Mouse (Mus musculus) heart, embryonic 12.5 days (tissue): ENCODE measurements at regions not wholly inside any gene's neighbourhood (a gene's known extent, or its start where the extent isn't known, plus 50 kb on each side); places are given as distances from the start of the nearest gene placed in this dataset.

Source experiments
- ATAC-seq: fragments of 200-750 bp; cut with Nextera tagmentation; 2 replicates; pipeline ENCODE4 v1.8.0; 2017; ENCODE audit warnings: moderate TSS enrichment, moderate library complexity; ENCODE audit not compliant: insufficient number of reproducible peaks, low FRiP score
- H3K27ac ChIP-seq: fragments of 300-500 bp; sonication (generic); 2 replicates; pipeline ENCODE4 v1.5.1; 2016; ENCODE audit warnings: mild to moderate bottlenecking, moderate library complexity; ENCODE audit not compliant: poor library complexity, severe bottlenecking
- H3K27me3 ChIP-seq: fragments of 300-500 bp; sonication (generic); replicated peaks from 2 replicates; pipeline ENCODE4 v1.6.1; 2016; ENCODE audit warnings: mild to moderate bottlenecking, moderate library complexity
- H3K36me3 ChIP-seq: fragments of 300-500 bp; sonication (generic); 2 replicates; pipeline ENCODE4 v1.6.1; 2016; ENCODE audit warnings: mild to moderate bottlenecking, moderate library complexity
- H3K4me1 ChIP-seq: fragments of 300-500 bp; sonication (generic); replicated peaks from 2 replicates; pipeline ENCODE4 v1.6.1; 2016; ENCODE audit warnings: mild to moderate bottlenecking
- H3K4me2 ChIP-seq: fragments of 300-500 bp; sonication (generic); 2 replicates; pipeline ENCODE4 v1.6.1; 2016; ENCODE audit warnings: mild to moderate bottlenecking, moderate library complexity
- H3K4me3 ChIP-seq: fragments of 300-500 bp; sonication (generic); 2 replicates; pipeline ENCODE4 v1.5.1; 2016; ENCODE audit warnings: mild to moderate bottlenecking
- H3K9ac ChIP-seq: fragments of 300-500 bp; sonication (generic); 2 replicates; pipeline ENCODE4 v1.6.1; 2016; ENCODE audit warnings: mild to moderate bottlenecking, moderate library complexity
- H3K9me3 ChIP-seq: fragments of 300-500 bp; sonication (generic); replicated peaks from 2 replicates; pipeline ENCODE4 v1.6.1; 2016; ENCODE audit warnings: mild to moderate bottlenecking, moderate library complexity
- WGBS: fragments of 180-500 bp; shearing (Covaris S2); methylation state at CpG from one replicate; pipeline ENCODE4 v1.1.7; 2016; 5-methylcytosine and 5-hydroxymethylcytosine counted together

DNA sequence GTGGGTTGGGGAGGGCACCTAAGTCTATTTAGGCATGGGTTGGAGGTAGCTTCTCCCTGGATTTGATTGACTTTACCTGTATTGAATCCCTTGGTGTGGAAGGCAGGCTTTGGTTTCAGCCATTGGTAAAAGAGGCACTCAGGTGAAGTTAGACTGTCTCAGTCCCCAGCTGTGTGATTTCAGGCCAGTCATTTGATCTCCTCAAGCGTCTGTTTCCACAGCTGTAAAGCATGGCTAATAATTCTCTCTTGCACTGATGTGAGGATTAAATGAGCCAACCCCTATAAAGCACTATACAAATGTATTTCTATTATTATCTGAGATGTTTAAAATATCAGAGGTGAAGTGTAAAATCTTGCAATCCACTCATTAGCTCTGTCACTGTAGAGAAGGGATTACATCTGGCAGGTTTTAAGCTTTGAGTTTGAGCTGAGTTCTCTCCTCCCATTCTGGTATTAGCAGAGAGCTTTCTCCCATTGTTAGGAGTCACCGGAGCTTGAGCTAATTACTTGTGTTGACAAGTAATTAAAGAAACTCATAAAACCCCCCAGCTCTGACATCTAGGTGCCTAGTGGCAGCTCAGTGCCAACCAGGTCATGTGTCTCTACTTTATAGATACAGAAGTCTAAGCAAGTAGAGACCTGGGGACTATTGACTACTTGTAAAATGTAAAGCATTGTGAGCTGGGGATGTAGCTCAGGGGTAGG, 463.3 kb downstream of the Dmrt2 start:
- ATAC-seq: no peak
- no peaks in the 10 kb centered on the region for H3K9me3 ChIP-seq
- no peak overlapping the region for H3K4me3 ChIP-seq
- no peaks in the 10 kb centered on the region for H3K27me3 ChIP-seq
- no peak overlapping the region for H3K4me2 ChIP-seq
- H3K36me3 ChIP-seq: no peaks in the 10 kb centered on the region
- H3K4me1 ChIP-seq: no peaks in the 10 kb centered on the region
- H3K9ac ChIP-seq: no peak overlapping the region
- 71% methylated on average over 2 of the region's 2 CpGs for WGBS
- H3K27ac ChIP-seq: no peak overlapping the region

DNA sequence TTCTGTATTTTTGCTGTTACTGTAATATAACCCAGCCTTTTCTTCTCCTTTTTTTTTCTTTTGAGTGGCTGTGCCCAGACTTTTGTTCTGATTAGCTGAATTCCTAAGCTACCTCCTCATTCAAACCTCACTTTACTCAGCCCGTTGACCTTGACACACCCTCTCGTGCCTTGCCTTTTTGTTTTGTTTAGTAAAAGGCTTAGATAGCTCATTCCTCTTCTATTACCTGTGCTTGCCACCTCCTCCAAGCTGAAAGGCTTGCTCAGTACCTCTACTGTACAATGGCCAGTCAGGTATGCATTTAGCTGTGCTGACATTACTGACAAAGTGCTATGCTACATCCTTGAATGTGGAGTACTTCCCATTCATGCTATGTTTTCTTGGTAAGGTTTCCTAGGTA, 464.2 kb upstream of the Smarca2 start:
- no peak for ATAC-seq
- Histone ChIP-seq H3K4me1 (no peaks in the 10 kb centered on the region), H3K27me3 (no peaks in the 10 kb centered on the region), H3K4me3 (no peak overlapping the region), H3K36me3 (no peaks in the 10 kb centered on the region), H3K9ac (no peak overlapping the region), H3K27ac (no peak overlapping the region), H3K4me2 (no peak overlapping the region), H3K9me3 (no peaks in the 10 kb centered on the region)
- 57% methylated on average over 2 of the region's 2 CpGs for WGBS

DNA sequence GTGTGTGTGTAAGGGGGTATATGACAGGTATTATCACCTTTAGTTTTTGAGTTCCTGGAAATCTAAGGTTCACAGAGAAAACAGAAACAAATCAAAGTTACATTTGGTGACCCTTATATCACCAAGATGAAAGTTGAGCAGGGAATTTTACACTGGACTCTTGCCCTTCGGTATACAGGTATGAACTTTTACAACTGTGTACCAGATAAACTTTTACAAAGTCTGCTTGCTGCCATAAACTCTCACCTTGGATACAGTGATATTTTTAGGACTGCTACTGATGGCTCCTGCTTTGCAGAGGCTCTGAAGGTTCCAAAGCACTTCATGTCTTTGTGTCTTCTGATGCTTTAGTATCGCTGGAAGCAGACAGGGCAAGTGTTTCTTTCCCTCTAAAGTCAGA, 461.3 kb upstream of the Smarca2 start:
- WGBS: 80% methylated on average over 2 of the region's 2 CpGs
- H3K4me1 ChIP-seq: no peaks in the 10 kb centered on the region
- H3K9ac ChIP-seq: no peak overlapping the region
- no peak overlapping the region for H3K4me2 ChIP-seq
- no peak for ATAC-seq
- H3K27me3 ChIP-seq: no peaks in the 10 kb centered on the region
- no peaks in the 10 kb centered on the region for H3K36me3 ChIP-seq
- H3K9me3 ChIP-seq: no peaks in the 10 kb centered on the region
- H3K27ac ChIP-seq: no peak overlapping the region
- H3K4me3 ChIP-seq: no peak overlapping the region

DNA sequence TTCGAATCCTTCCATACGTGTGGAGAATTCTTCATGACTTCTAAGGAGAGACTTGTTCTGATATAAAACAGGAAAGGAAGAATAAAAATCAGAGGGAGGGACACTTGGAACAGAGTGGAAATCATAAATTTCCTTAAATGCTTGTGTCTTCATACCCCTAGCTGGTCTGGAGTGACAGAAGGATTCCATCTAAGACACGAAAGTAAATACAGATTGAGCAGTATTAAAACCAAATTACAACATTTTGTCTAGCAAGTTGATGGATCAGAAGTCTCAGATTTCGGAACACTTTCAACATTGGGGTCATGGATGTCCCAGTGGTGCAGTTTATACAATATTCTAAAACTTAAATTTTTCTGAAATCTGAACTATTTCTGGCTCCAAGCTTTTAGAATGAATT, 453.6 kb upstream of the Smarca2 start:
- Histone ChIP-seq H3K4me3 (no peak overlapping the region), H3K4me2 (no peak overlapping the region), H3K4me1 (no peaks in the 10 kb centered on the region), H3K27ac (no peak overlapping the region), H3K9ac (no peak overlapping the region), H3K36me3 (no peaks in the 10 kb centered on the region), H3K27me3 (no peaks in the 10 kb centered on the region), H3K9me3 (no peaks in the 10 kb centered on the region)
- no peak for ATAC-seq
- 74% methylated on average over 4 of the region's 4 CpGs for WGBS

DNA sequence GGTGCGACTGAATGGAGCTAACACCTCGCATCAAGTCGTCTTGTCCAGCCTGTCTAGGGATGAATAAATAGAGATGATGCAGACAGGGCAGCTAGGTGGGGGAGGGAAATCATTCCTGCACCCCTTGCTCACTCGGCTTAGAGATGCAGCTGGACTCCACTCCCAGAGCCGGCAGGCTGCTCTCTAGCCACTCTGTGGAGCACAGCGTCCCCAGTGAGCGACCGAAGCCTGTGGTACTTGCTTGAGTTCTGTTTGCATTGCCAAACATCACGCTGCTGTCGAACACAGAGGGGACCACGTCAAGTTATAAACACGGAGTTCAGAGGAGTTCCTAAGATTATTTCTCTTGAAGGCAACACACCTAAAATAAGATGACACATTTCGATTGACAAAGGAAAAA, 439.9 kb upstream of the Smarca2 start:
- Histone ChIP-seq H3K9me3 (no peaks in the 10 kb centered on the region), H3K36me3 (no peaks in the 10 kb centered on the region), H3K27ac (no peak overlapping the region), H3K9ac (no peak overlapping the region), H3K4me3 (no peak overlapping the region), H3K27me3 (no peaks in the 10 kb centered on the region), H3K4me1 (no peaks in the 10 kb centered on the region), H3K4me2 (no peak overlapping the region)
- ATAC-seq: no peak
- whole genome bisulfite sequencing: 55% methylated on average over 13 of the region's 13 CpGs

DNA sequence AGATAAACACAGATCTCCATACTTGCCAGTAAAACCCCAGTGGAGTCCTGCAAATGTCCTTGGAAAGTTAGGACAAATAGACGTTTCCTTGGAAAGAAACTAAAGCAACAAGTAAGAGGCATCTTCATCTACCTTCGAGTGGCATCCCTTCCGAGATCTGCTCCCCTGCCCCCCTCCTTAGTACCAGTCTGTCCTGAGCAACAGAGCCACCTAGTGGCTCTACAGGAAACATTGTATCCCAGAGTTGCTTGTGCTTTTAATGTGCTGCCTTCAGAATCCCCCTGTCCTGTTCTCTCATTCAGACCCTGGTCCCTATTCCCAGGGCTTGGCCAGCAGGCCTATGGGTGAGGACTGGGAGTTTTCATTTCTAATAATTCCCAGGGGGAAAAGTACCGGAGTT, 423.1 kb upstream of the Smarca2 start:
- WGBS: 21% methylated on average over 4 of the region's 4 CpGs
- Histone ChIP-seq H3K9me3 (no peaks in the 10 kb centered on the region), H3K4me3 (no peak overlapping the region), H3K27me3 (no peaks in the 10 kb centered on the region), H3K4me2 (no peak overlapping the region), H3K27ac (no peak overlapping the region), H3K9ac (no peak overlapping the region), H3K36me3 (no peaks in the 10 kb centered on the region), H3K4me1 (no peaks in the 10 kb centered on the region)
- ATAC-seq: no peak

DNA sequence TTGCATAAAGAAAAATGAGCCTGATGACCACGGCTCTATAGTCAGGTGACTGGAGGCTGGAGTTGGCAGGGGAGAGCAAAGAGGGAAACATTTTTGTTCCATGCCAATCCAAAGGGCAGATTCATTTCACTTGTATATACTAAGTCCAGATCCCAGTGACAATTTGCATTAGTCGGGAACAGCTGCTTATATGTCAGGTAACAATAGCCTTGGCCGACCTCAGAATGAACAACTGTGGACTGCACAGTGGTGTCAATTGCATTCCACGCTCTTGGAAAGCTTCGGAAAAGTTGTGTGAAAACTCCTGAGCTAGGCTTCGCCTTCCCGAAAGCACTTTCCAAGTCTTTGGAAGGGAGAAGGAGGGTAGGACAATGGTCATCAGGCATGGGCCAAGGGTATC, 419.8 kb upstream of the Smarca2 start:
- ATAC-seq: no peak
- H3K9ac ChIP-seq: no peak overlapping the region
- no peaks in the 10 kb centered on the region for H3K9me3 ChIP-seq
- no peak overlapping the region for H3K4me3 ChIP-seq
- no peaks in the 10 kb centered on the region for H3K27me3 ChIP-seq
- 82% methylated on average over 7 of the region's 7 CpGs for WGBS
- no peak overlapping the region for H3K27ac ChIP-seq
- no peaks in the 10 kb centered on the region for H3K4me1 ChIP-seq
- no peaks in the 10 kb centered on the region for H3K36me3 ChIP-seq
- H3K4me2 ChIP-seq: no peak overlapping the region

DNA sequence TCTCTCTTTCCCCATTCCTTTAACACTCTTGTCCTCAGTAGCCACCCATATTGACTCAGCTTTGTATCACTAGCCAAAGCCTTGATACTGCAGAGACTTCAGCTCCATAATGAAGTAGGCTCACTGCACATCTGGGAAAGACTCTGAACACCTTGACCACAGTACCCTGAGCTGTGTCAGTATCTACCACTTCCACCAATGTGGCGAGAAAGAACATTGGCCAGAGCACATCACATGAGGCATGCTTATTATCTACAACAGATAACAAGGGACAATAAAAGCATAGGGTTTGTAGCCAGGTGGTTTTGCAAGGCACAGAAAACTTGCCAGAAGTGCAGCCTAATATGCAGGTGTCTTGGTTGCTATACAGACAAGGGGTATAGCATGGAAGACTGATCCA, 414.0 kb upstream of the Smarca2 start:
- 68% methylated on average over 1 of the region's 1 CpGs for whole genome bisulfite sequencing
- no peak overlapping the region for H3K4me3 ChIP-seq
- no peaks in the 10 kb centered on the region for H3K4me1 ChIP-seq
- no peaks in the 10 kb centered on the region for H3K9me3 ChIP-seq
- no peaks in the 10 kb centered on the region for H3K36me3 ChIP-seq
- H3K27ac ChIP-seq: no peak overlapping the region
- no peak overlapping the region for H3K9ac ChIP-seq
- ATAC-seq: no peak
- H3K27me3 ChIP-seq: no peaks in the 10 kb centered on the region
- H3K4me2 ChIP-seq: no peak overlapping the region

DNA sequence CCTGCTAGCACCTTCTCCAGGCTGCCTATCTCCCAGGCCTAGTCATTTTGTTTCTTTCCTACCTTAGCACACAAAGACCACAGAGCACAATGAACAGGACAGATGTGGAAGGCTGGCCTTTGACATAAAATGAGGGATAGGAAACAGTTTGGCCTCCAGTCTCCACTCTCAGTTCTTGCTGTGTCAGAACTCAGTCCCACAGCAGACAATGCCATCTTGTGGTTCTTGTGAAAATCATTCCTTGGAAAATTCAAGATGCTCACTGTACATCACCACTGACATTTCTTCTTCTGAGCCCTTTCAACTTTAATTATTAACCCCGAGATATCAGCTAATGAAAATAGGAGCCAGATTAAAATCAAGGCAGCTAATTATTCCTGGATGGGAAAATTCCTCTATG, 411.2 kb upstream of the Smarca2 start:
- Histone ChIP-seq H3K4me2 (no peak overlapping the region), H3K9ac (no peak overlapping the region), H3K27me3 (no peaks in the 10 kb centered on the region), H3K36me3 (no peaks in the 10 kb centered on the region), H3K4me1 (no peaks in the 10 kb centered on the region), H3K9me3 (no peaks in the 10 kb centered on the region), H3K4me3 (no peak overlapping the region), H3K27ac (no peak overlapping the region)
- no peak for ATAC-seq
- 53% methylated on average over 1 of the region's 1 CpGs for WGBS

DNA sequence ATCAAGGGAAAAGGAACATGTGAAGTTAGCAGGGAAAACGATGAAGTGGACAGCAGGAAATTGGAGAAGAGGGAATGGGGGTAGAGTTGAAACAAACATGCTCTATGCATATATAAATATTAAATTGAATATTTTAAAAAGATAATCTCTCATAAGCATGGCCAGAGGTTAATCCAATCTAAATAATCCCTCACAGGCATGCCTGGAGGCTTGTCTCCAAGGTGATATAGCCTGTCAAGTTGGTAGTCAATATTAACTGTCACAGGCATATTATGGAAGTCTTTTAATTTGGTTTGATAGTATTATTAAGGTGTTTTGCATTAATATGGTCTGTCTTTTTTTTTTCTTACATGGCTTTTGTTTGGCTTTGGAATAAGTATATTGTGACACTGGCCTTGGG, 396.1 kb upstream of the Smarca2 start:
- no peak for ATAC-seq
- H3K27me3 ChIP-seq: no peaks in the 10 kb centered on the region
- H3K4me1 ChIP-seq: no peaks in the 10 kb centered on the region
- 65% methylated on average over 1 of the region's 1 CpGs for WGBS
- H3K27ac ChIP-seq: no peak overlapping the region
- H3K9ac ChIP-seq: no peak overlapping the region
- H3K36me3 ChIP-seq: no peaks in the 10 kb centered on the region
- no peak overlapping the region for H3K4me3 ChIP-seq
- no peaks in the 10 kb centered on the region for H3K9me3 ChIP-seq
- no peak overlapping the region for H3K4me2 ChIP-seq

DNA sequence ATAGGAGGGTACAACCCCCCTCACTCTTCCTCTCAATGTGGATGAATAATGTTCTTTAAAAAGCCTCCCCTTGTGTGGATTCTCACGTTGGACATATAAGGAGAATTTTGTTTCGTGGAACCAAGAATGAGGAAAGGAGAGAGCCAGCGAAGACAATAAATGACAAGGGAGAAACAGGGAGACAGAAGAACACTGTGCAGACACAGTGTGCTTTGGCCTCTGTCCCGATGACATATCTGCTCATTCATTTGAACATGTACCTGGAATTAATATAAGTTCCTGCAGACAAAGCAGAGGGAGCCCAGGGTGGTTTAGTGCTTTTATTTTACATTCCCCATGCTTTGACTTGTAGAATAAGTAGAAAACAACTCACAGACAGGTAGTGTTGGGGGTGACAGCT, 370.3 kb upstream of the Smarca2 start:
- no peak for ATAC-seq
- Histone ChIP-seq H3K27me3 (no peaks in the 10 kb centered on the region), H3K4me2 (no peak overlapping the region), H3K4me3 (no peak overlapping the region), H3K4me1 (no peaks in the 10 kb centered on the region), H3K27ac (no peak overlapping the region), H3K9me3 (no peaks in the 10 kb centered on the region), H3K9ac (no peak overlapping the region), H3K36me3 (no peaks in the 10 kb centered on the region)
- 69% methylated on average over 4 of the region's 4 CpGs for WGBS

DNA sequence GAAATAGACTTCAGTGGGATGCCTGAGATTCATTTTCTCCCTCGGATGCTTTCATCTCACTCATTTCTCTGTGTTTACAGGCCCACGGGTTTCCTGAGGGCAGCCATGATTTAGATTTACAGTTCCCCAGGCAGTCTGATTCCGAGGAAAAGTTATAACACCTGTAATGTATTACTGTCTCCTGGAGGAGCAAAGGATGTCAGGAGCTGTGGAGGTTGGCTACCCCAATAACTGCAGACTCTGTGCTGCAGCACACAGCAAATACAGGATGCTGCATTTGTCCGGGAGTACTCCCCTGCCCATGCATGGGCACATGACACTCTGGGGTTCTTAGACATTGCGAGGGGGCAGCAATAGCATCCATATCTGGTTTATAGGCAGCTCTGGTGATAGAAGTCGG, 360.8 kb upstream of the Smarca2 start:
- no peaks in the 10 kb centered on the region for H3K27me3 ChIP-seq
- H3K4me1 ChIP-seq: no peaks in the 10 kb centered on the region
- H3K9me3 ChIP-seq: no peaks in the 10 kb centered on the region
- H3K4me2 ChIP-seq: no peak overlapping the region
- ATAC-seq: no peak
- 72% methylated on average over 6 of the region's 6 CpGs for WGBS
- no peak overlapping the region for H3K4me3 ChIP-seq
- no peak overlapping the region for H3K9ac ChIP-seq
- no peaks in the 10 kb centered on the region for H3K36me3 ChIP-seq
- no peak overlapping the region for H3K27ac ChIP-seq
